Mouse (Mus musculus): ENCODE data around the gene Fam234b.

- TF ChIP-seq CTCF (IDR thresholded peaks at IDR 0.05; ENCODE audit: borderline replicate concordance, extremely low read depth, insufficient read depth, insufficient read length) (no peak), POLR2A (IDR thresholded peaks at IDR 0.05; ENCODE audit: borderline replicate concordance, extremely low read depth, insufficient read depth, insufficient read length, poor library complexity, severe bottlenecking) (no peak)
These were observed 20.6 kb downstream of the Fam234b start for GRCm38 (mm10) chr6:135218330-135218729.
